Mouse (Mus musculus): ENCODE results near the gene Wnt3a. TPM values are rescaled to one million over a fixed set of nuclear protein-coding genes. Genes with fewer than 3 reads are reported as not detected.

Wnt3a gene
- total RNA-seq (2021): not detected
- long read RNA-seq, experiment 1: 0 reads
- long read RNA-seq, experiment 2: 0 reads

- intact Hi-C loops (cut with DNase I): no loop called here
- no peak for DNase-seq
These were observed at the start of gene Wnt3a for GRCm38 (mm10) chr11:59290702-59291303. Gene Wnt3a, minus strand, starts transcription at chr11:59290752.

- intact Hi-C loops (cut with DNase I): no loop called here
- no peak for DNase-seq
These were observed 48.2 kb upstream of the Wnt3a start for GRCm38 (mm10) chr11:59338736-59339120.

GRCm38 (mm10) chr11:59337955-59338735 is 47.6 kb upstream of the Wnt3a start:
- intact Hi-C loops (cut with DNase I): no loop called here
- no peak for DNase-seq

GRCm38 (mm10) chr11:59336381-59336780 is 45.8 kb upstream of the Wnt3a start:
- DNase-seq: no peak
- intact Hi-C loops (cut with DNase I): no loop called here

- intact Hi-C loops (cut with DNase I): no loop called here
- no peak for DNase-seq
These were observed 45.4 kb upstream of the Wnt3a start for GRCm38 (mm10) chr11:59335942-59336341.

GRCm38 (mm10) chr11:59335150-59335549 is 44.6 kb upstream of the Wnt3a start:
- intact Hi-C loops (cut with DNase I): no loop called here
- no peak for DNase-seq

GRCm38 (mm10) chr11:59332938-59333337 is 42.4 kb upstream of the Wnt3a start:
- intact Hi-C loops (cut with DNase I): no loop called here
- no peak for DNase-seq

GRCm38 (mm10) chr11:59331167-59331869 is 40.8 kb upstream of the Wnt3a start:
- no peak for DNase-seq
- intact Hi-C loops (cut with DNase I): no loop called here

GRCm38 (mm10) chr11:59330560-59330959 is 40.0 kb upstream of the Wnt3a start:
- intact Hi-C loops (cut with DNase I): loop anchor here (1.0 kb wide), 1 partner anchor 23 kb away; no protein-coding TSS in a partner anchor
- DNase-seq: peak; percentile 74 to 78

- intact Hi-C loops (cut with DNase I): loop anchor here (1.0 kb wide), 1 partner anchor 22 kb away; no protein-coding TSS in a partner anchor
- no peak for DNase-seq
These were observed 39.1 kb upstream of the Wnt3a start for GRCm38 (mm10) chr11:59329616-59330015.

- DNase-seq: no peak
- intact Hi-C loops (cut with DNase I): no loop called here
These were observed 37.1 kb upstream of the Wnt3a start for GRCm38 (mm10) chr11:59327625-59328024.

- intact Hi-C loops (cut with DNase I): no loop called here
- DNase-seq: no peak
These were observed 34.2 kb upstream of the Wnt3a start for GRCm38 (mm10) chr11:59324777-59325176.

- DNase-seq: no peak
- intact Hi-C loops (cut with DNase I): no loop called here
These were observed 32.4 kb upstream of the Wnt3a start for GRCm38 (mm10) chr11:59322988-59323387.

- intact Hi-C loops (cut with DNase I): no loop called here
- DNase-seq: no peak
These were observed 26.0 kb upstream of the Wnt3a start for GRCm38 (mm10) chr11:59316517-59316916.

GRCm38 (mm10) chr11:59313944-59314343 is 23.4 kb upstream of the Wnt3a start:
- DNase-seq: peak in 1 of 2 experiments; percentile 47
- intact Hi-C loops (cut with DNase I): no loop called here

GRCm38 (mm10) chr11:59313029-59313811 is 22.7 kb upstream of the Wnt3a start:
- intact Hi-C loops (cut with DNase I): no loop called here
- DNase-seq: peak in 1 of 2 experiments; percentile 49

GRCm38 (mm10) chr11:59312501-59312900 is 21.9 kb upstream of the Wnt3a start:
- DNase-seq: no peak
- intact Hi-C loops (cut with DNase I): no loop called here

- intact Hi-C loops (cut with DNase I): no loop called here
- no peak for DNase-seq
These were observed 21.5 kb upstream of the Wnt3a start for GRCm38 (mm10) chr11:59312060-59312459.

GRCm38 (mm10) chr11:59309976-59310375 is 19.4 kb upstream of the Wnt3a start:
- DNase-seq: no peak
- intact Hi-C loops (cut with DNase I): loop anchor here (5.0 kb wide), 1 partner anchor 37 kb away; no protein-coding TSS in a partner anchor

- peak; percentile 66 to 72 for DNase-seq
- intact Hi-C loops (cut with DNase I): loop anchor here (5.0 kb wide), 1 partner anchor 38 kb away; no protein-coding TSS in a partner anchor
These were observed 18.7 kb upstream of the Wnt3a start for GRCm38 (mm10) chr11:59309106-59309805.
